Mouse (Mus musculus) CH12.LX (cell line): ENCODE results near the gene Ube4b. TPM values are rescaled to one million over a fixed set of nuclear protein-coding genes. Genes with fewer than 3 reads are reported as not detected.

ENCODE experiments used
- DNase-seq: peaks from one replicate; pipeline ENCODE4 v3.0.0-alpha.2; 2013; ENCODE audit errors: extremely low read depth
- H3K27ac ChIP-seq: 2 replicates; pipeline ENCODE4 v1.5.1; 2012; ENCODE audit warnings: low read depth, mild to moderate bottlenecking, control low read depth, moderate library complexity; ENCODE audit not compliant: insufficient read depth
- H3K27me3 ChIP-seq: replicated peaks from 2 replicates; pipeline ENCODE3; 2012; ENCODE audit warnings: inconsistent platforms
- H3K36me3 ChIP-seq, 2 experiments: replicated peaks in 1 of 2; 2 replicates each; pipeline versions ENCODE3 to v1.6.1; 2012; ENCODE audit warnings: inconsistent platforms in 1 of 2, low read length in 1 of 2, mild to moderate bottlenecking in 1 of 2, mixed read lengths in 1 of 2, moderate library complexity in 1 of 2; ENCODE audit not compliant: control insufficient read depth in 1 of 2, insufficient read depth in 1 of 2
- H3K4me1 ChIP-seq, 2 experiments: 2 replicates each; pipeline ENCODE4 v1.6.1; 2012; ENCODE audit warnings: inconsistent platforms in 1 of 2, moderate library complexity in 1 of 2; ENCODE audit not compliant: insufficient read depth in 2 of 2, control insufficient read depth in 1 of 2
- H3K4me2 ChIP-seq: 2 replicates; pipeline ENCODE4 v1.6.1; 2012; ENCODE audit warnings: low read depth, mild to moderate bottlenecking, control low read depth; ENCODE audit not compliant: poor library complexity, insufficient read depth, severe bottlenecking
- H3K4me3 ChIP-seq, 3 experiments: fragments of 150-350 bp in 1 of 3; sonication (generic) in 1 of 3; replicated peaks in 1 of 3; 2 replicates each; pipeline versions ENCODE3 to v1.5.1; 2011 to 2012; ENCODE audit warnings: low read depth in 2 of 3, low read length in 2 of 3, mild to moderate bottlenecking in 2 of 3, moderate library complexity in 2 of 3, control low read depth in 1 of 3, improper control_type of control experiment in 1 of 3, inconsistent platforms in 1 of 3, mixed read lengths in 1 of 3; ENCODE audit not compliant: poor library complexity in 1 of 3
- H3K79me2 ChIP-seq: replicated peaks from 2 replicates; pipeline ENCODE4 v1.6.1; 2012; ENCODE audit warnings: mild to moderate bottlenecking, moderate library complexity; ENCODE audit not compliant: control insufficient read depth, poor library complexity, insufficient read depth, severe bottlenecking; ENCODE audit errors: extremely low read depth
- H3K9ac ChIP-seq: 2 replicates; pipeline ENCODE4 v1.6.1; 2012; ENCODE audit warnings: low read depth, mild to moderate bottlenecking, control low read depth, moderate library complexity; ENCODE audit not compliant: insufficient read depth
- H3K9me3 ChIP-seq: replicated peaks from 2 replicates; pipeline ENCODE3; 2012; ENCODE audit warnings: low read length, inconsistent platforms, mixed read lengths
- CHD2 ChIP-seq: IDR thresholded peaks from 2 replicates; pipeline ENCODE4 v1.6.1; 2011; ENCODE audit warnings: low read length, improper control_type of control experiment
- E2F4 ChIP-seq: IDR thresholded peaks from 2 replicates; pipeline ENCODE4 v1.6.1; 2011; ENCODE audit warnings: low read depth, low read length, improper control_type of control experiment; ENCODE audit not compliant: insufficient replicate concordance
- EP300 ChIP-seq: IDR thresholded peaks from 2 replicates; pipeline ENCODE4 v1.6.1; 2011; ENCODE audit warnings: low read length, improper control_type of control experiment
- ETS1 ChIP-seq: conservative IDR thresholded peaks from 2 replicates; pipeline ENCODE4 v1.6.1; 2012; ENCODE audit warnings: low read depth, mild to moderate bottlenecking, inconsistent platforms, low read length, improper control_type of control experiment, moderate library complexity
- HCFC1 ChIP-seq: IDR thresholded peaks from 2 replicates; pipeline ENCODE4 v1.6.1; 2012; ENCODE audit warnings: low read depth, mild to moderate bottlenecking, inconsistent platforms, low read length, improper control_type of control experiment
- IRF4 ChIP-seq: IDR thresholded peaks from 2 replicates; pipeline ENCODE4 v1.6.1; 2014; ENCODE audit warnings: low read depth, mild to moderate bottlenecking, inconsistent platforms, low read length, improper control_type of control experiment
- MAX ChIP-seq: IDR thresholded peaks from 2 replicates; pipeline ENCODE4 v1.6.1; 2011; ENCODE audit warnings: low read length, improper control_type of control experiment
- MYC ChIP-seq: IDR thresholded peaks from 2 replicates; pipeline ENCODE4 v1.6.1; 2011; ENCODE audit warnings: low read depth, mild to moderate bottlenecking, improper control_type of control experiment, low read length
- SMC3 ChIP-seq: IDR thresholded peaks from 2 replicates; pipeline ENCODE4 v1.6.1; 2011; ENCODE audit warnings: low read depth, low read length, improper control_type of control experiment
- USF1 ChIP-seq: IDR thresholded peaks from 2 replicates; pipeline ENCODE4 v1.6.1; 2014; ENCODE audit warnings: low read depth, mild to moderate bottlenecking, inconsistent platforms, low read length, improper control_type of control experiment
- USF2 ChIP-seq: conservative IDR thresholded peaks from 2 replicates; pipeline ENCODE4 v1.6.1; 2011; ENCODE audit warnings: low read depth, low read length, improper control_type of control experiment
- ZC3H11A ChIP-seq: IDR thresholded peaks from 2 replicates; pipeline ENCODE4 v1.6.1; 2012; ENCODE audit warnings: low read depth, mild to moderate bottlenecking, inconsistent platforms, low read length, improper control_type of control experiment
- dilution Hi-C: fragments of 300-500 bp; cut with MboI; formaldehyde crosslinking; loops from 2 replicates; pipeline ENCODE4 v1.14.3; 2020; ENCODE audit warnings: low sequenced_read_pairs; ENCODE audit not compliant: extremely low pct_unique_long_range_greater_than_20kb, extremely low pct_ligation_motif_present
- in situ Hi-C: fragments of 300-500 bp; cut with MboI; formaldehyde crosslinking; loops from 3 replicates; pipeline ENCODE4 v1.14.3; 2019; ENCODE audit warnings: low sequenced_read_pairs, low pct_ligation_motif_present, low pct_unique_long_range_greater_than_20kb, mixed read lengths
- polyA plus RNA-seq: library from polyadenylated mRNA; unstranded; fragments of >175 nt; gene quantifications from 2 replicates; pipeline ENCODE4 v1.2.1, GENCODE M21; 2012; ENCODE audit warnings: low read depth; ENCODE audit not compliant: insufficient read length
- total RNA-seq, 2 experiments: library from RNA; depleted of rRNA; stranded (reverse); fragments of 300-350 nt in 1 of 2; fragments of >200 nt in 1 of 2; gene quantifications; 2 replicates each; pipeline ENCODE4 v1.2.3; 2012 to 2014

Ube4b gene
- total and polyA plus RNA-seq, 3 experiments, result 13.1 to 60.0 (median 41.6) TPM

GRCm38 (mm10) chr4:149283018-149283417, 143.5 kb downstream of the Ube4b start:
- no peak overlapping the region for H3K27ac ChIP-seq

GRCm38 (mm10) chr4:149282025-149282738, 144.4 kb downstream of the Ube4b start:
- H3K4me2 ChIP-seq, result no peak overlapping the region

More at GRCm38 (mm10) chr4:149283018-149283417, 143.5 kb downstream of the Ube4b start:
- Histone ChIP-seq H3K4me2 (no peak overlapping the region), H3K36me3 (peaks cover 0 to 2% of the 10 kb centered on the region in 2 experiments), H3K27me3 (no peaks in the 10 kb centered on the region), H3K9ac (no peak overlapping the region), H3K9me3 (no peaks in the 10 kb centered on the region), H3K79me2 (peaks cover 22% of the 10 kb centered on the region; the same call in 1 of the 2 replicates), H3K4me1 (peaks cover 0 to 3% of the 10 kb centered on the region in 2 experiments; a peak in 1 of 4 replicates), H3K4me3 (no peak overlapping the region)
- dilution Hi-C loops, result no loop called here
- DNase-seq, result no peak
- in situ Hi-C loops, result no loop called here
- TF ChIP-seq ZC3H11A, result no peak
- no peak for TF ChIP-seq SMC3
- no peak for TF ChIP-seq MAX
- no peak for TF ChIP-seq ETS1
- no peak for TF ChIP-seq USF2
- no peak for TF ChIP-seq MYC
- TF ChIP-seq EP300, result no peak
- no peak for TF ChIP-seq E2F4

More at GRCm38 (mm10) chr4:149282025-149282738, 144.4 kb downstream of the Ube4b start:
- dilution Hi-C loops, result no loop called here
- Histone ChIP-seq H3K79me2 (peaks cover 26% of the 10 kb centered on the region), H3K9me3 (no peaks in the 10 kb centered on the region)
- no peak for TF ChIP-seq HCFC1
- no peak for TF ChIP-seq USF1
- no peak for TF ChIP-seq SMC3
- no peak for TF ChIP-seq CHD2
- no peak for TF ChIP-seq IRF4
- TF ChIP-seq ZC3H11A, result no peak
- no peak for TF ChIP-seq EP300
- TF ChIP-seq USF2, result no peak
- TF ChIP-seq, all 38 proteins: peak for 0
- Histone ChIP-seq H3K4me3 (no peak overlapping the region), H3K4me1 (peaks cover 0 to 3% of the 10 kb centered on the region in 2 experiments; a peak in 1 of 4 replicates), H3K27ac (no peak overlapping the region), H3K27me3 (no peaks in the 10 kb centered on the region), H3K36me3 (peaks cover 0 to 2% of the 10 kb centered on the region in 2 experiments), H3K9ac (no peak overlapping the region)
- DNase-seq, result no peak
- in situ Hi-C loops, result no loop called here

Other genes with a start within 250 kb of the Ube4b start
- gene Kif1b, start 119.1 kb downstream of the Ube4b start, total RNA-seq (2012; rRNA removed), result 25.0 and 27.6 TPM in 2 replicates
- 10.0 and 11.2 TPM in 2 replicates for gene Kif1b, start 119.1 kb downstream of the Ube4b start, total RNA-seq (2014; rRNA removed)
- gene Kif1b, start 119.1 kb downstream of the Ube4b start, polyA plus RNA-seq, result 15.0 and 17.0 TPM in 2 replicates
- not detected in 2 replicates for gene Rbp7, start 28.2 kb upstream of the Ube4b start, total RNA-seq (2012; rRNA removed)
- gene Rbp7, start 28.2 kb upstream of the Ube4b start, total RNA-seq (2014; rRNA removed), result not detected in 2 replicates
- gene Rbp7, start 28.2 kb upstream of the Ube4b start, polyA plus RNA-seq, result not detected in 2 replicates
- gene Tmem274, start 50.6 kb upstream of the Ube4b start, total RNA-seq (2012; rRNA removed), result not detected in 2 replicates
- gene Tmem274, start 50.6 kb upstream of the Ube4b start, total RNA-seq (2014; rRNA removed), result not detected in 2 replicates
- not detected in 2 replicates for gene Tmem274, start 50.6 kb upstream of the Ube4b start, polyA plus RNA-seq
- 11.4 and 12.4 TPM in 2 replicates for gene Nmnat1, start 58.5 kb upstream of the Ube4b start, total RNA-seq (2012; rRNA removed)
- 9.6 and 10.9 TPM in 2 replicates for gene Nmnat1, start 58.5 kb upstream of the Ube4b start, total RNA-seq (2014; rRNA removed)
- gene Nmnat1, start 58.5 kb upstream of the Ube4b start, polyA plus RNA-seq, result 8.6 and 10.0 TPM in 2 replicates
- gene Lzic, start 58.5 kb upstream of the Ube4b start, total RNA-seq (2012; rRNA removed), result 43.4 and 43.6 TPM in 2 replicates
- 53.3 and 68.5 TPM in 2 replicates for gene Lzic, start 58.5 kb upstream of the Ube4b start, total RNA-seq (2014; rRNA removed)
- 40.0 and 49.5 TPM in 2 replicates for gene Lzic, start 58.5 kb upstream of the Ube4b start, polyA plus RNA-seq
- 5.7 and 5.9 TPM in 2 replicates for gene Ctnnbip1, start 91.5 kb upstream of the Ube4b start, total RNA-seq (2012; rRNA removed)
- 4.3 and 4.5 TPM in 2 replicates for gene Ctnnbip1, start 91.5 kb upstream of the Ube4b start, total RNA-seq (2014; rRNA removed)
- gene Ctnnbip1, start 91.5 kb upstream of the Ube4b start, polyA plus RNA-seq, result 5.7 and 8.4 TPM in 2 replicates
- 51.4 and 53.1 TPM in 2 replicates for gene Clstn1, start 159.7 kb upstream of the Ube4b start, total RNA-seq (2012; rRNA removed)
- 26.4 and 27.7 TPM in 2 replicates for gene Clstn1, start 159.7 kb upstream of the Ube4b start, total RNA-seq (2014; rRNA removed)
- 35.2 and 36.9 TPM in 2 replicates for gene Clstn1, start 159.7 kb upstream of the Ube4b start, polyA plus RNA-seq